Mouse (Mus musculus) embryonic facial prominence, embryonic 15.5 days (tissue): Measurements from ENCODE around the gene Syne1. TPM values are rescaled to one million over a fixed set of nuclear protein-coding genes. Genes with fewer than 3 reads are reported as not detected.
"Not testable (repeated sequence)": the region's sequence is repeated elsewhere in the genome, so short reads cannot be mapped to it uniquely, and the experiment has no call there.

Experiments
- ATAC-seq: fragments of 200-750 bp; cut with Nextera tagmentation; 2 replicates; pipeline ENCODE4 v1.8.0; 2017; ENCODE audit warnings: low read depth, moderate TSS enrichment; ENCODE audit not compliant: insufficient number of reproducible peaks, low FRiP score, low TSS enrichment
- H3K27ac ChIP-seq: fragments of 300-500 bp; sonication (generic); replicated peaks from 2 replicates; pipeline ENCODE4 v1.5.1; 2015; ENCODE audit warnings: mild to moderate bottlenecking, inconsistent platforms
- H3K27me3 ChIP-seq: fragments of 300-500 bp; sonication (generic); 2 replicates; pipeline ENCODE4 v1.6.1; 2015; ENCODE audit warnings: inconsistent platforms
- H3K36me3 ChIP-seq: fragments of 300-500 bp; sonication (generic); 2 replicates; pipeline ENCODE4 v1.6.1; 2015; ENCODE audit warnings: mild to moderate bottlenecking, inconsistent platforms
- H3K4me1 ChIP-seq: fragments of 300-500 bp; sonication (generic); 2 replicates; pipeline ENCODE4 v1.6.1; 2015; ENCODE audit warnings: inconsistent platforms
- H3K4me2 ChIP-seq: fragments of 300-500 bp; sonication (generic); replicated peaks from 2 replicates; pipeline ENCODE4 v1.6.1; 2015; ENCODE audit warnings: mild to moderate bottlenecking, inconsistent platforms
- H3K4me3 ChIP-seq: fragments of 300-500 bp; sonication (generic); replicated peaks from 2 replicates; pipeline ENCODE4 v1.5.1; 2015; ENCODE audit warnings: mild to moderate bottlenecking, inconsistent platforms
- H3K9ac ChIP-seq: fragments of 300-500 bp; sonication (generic); 2 replicates; pipeline ENCODE4 v1.6.1; 2015; ENCODE audit warnings: inconsistent platforms
- H3K9me3 ChIP-seq: fragments of 300-500 bp; sonication (generic); replicated peaks from 2 replicates; pipeline ENCODE4 v1.6.1; 2016; ENCODE audit warnings: inconsistent platforms
- WGBS: fragments of 180-500 bp; shearing (Covaris S2); methylation state at CpG from one replicate; pipeline ENCODE4 v1.1.7; 2015; 5-methylcytosine and 5-hydroxymethylcytosine counted together
- polyA plus RNA-seq: library from polyadenylated mRNA; unstranded; fragments of >200 nt; fragmentation: Nextera tagmentation; extraction: Ambion mirVana; gene quantifications from 2 replicates; pipeline ENCODE4 v1.2.1, GENCODE M21; 2015

Gene Syne1
- polyA plus RNA-seq, 1 experiment from 2014 or later: 8.0 TPM

- no peaks in the 10 kb centered on the region for H3K9me3 ChIP-seq
- no peaks in the 10 kb centered on the region for H3K27me3 ChIP-seq
- ATAC-seq: no peak
- H3K4me3 ChIP-seq: no peak overlapping the region
- 41% methylated on average over 1 of the region's 1 CpGs for WGBS
- no peaks in the 10 kb centered on the region for H3K4me1 ChIP-seq
- no peak overlapping the region for H3K27ac ChIP-seq
- no peak overlapping the region for H3K4me2 ChIP-seq
- H3K9ac ChIP-seq: no peak overlapping the region
- H3K36me3 ChIP-seq: no peaks in the 10 kb centered on the region
Observed at GRCm38 (mm10) chr10:5520695-5521094, 30.6 kb downstream of the Syne1 start.

GRCm38 (mm10) chr10:5515330-5515729 lies 36.0 kb downstream of the Syne1 start:
- H3K36me3 ChIP-seq: no peaks in the 10 kb centered on the region
- H3K4me2 ChIP-seq: no peak overlapping the region
- H3K9ac ChIP-seq: no peak overlapping the region
- WGBS: 8% methylated on average over 3 of the region's 3 CpGs
- no peaks in the 10 kb centered on the region for H3K9me3 ChIP-seq
- H3K4me1 ChIP-seq: no peaks in the 10 kb centered on the region
- H3K4me3 ChIP-seq: no peak overlapping the region
- no peak for ATAC-seq
- H3K27ac ChIP-seq: no peak overlapping the region
- no peaks in the 10 kb centered on the region for H3K27me3 ChIP-seq

GRCm38 (mm10) chr10:5514134-5514533 lies 37.1 kb downstream of the Syne1 start:
- H3K4me1 ChIP-seq: no peaks in the 10 kb centered on the region
- H3K9me3 ChIP-seq: no peaks in the 10 kb centered on the region
- no peak overlapping the region for H3K4me2 ChIP-seq
- no peak for ATAC-seq
- WGBS: 88% methylated on average over 8 of the region's 8 CpGs
- H3K27ac ChIP-seq: no peak overlapping the region
- H3K9ac ChIP-seq: no peak overlapping the region
- H3K4me3 ChIP-seq: no peak overlapping the region
- no peaks in the 10 kb centered on the region for H3K36me3 ChIP-seq
- H3K27me3 ChIP-seq: no peaks in the 10 kb centered on the region

GRCm38 (mm10) chr10:5512285-5512684 lies 39.0 kb downstream of the Syne1 start:
- Histone ChIP-seq H3K4me3 (no peak overlapping the region), H3K27me3 (no peaks in the 10 kb centered on the region), H3K27ac (no peak overlapping the region), H3K9me3 (no peaks in the 10 kb centered on the region), H3K36me3 (no peaks in the 10 kb centered on the region), H3K4me2 (no peak overlapping the region), H3K4me1 (no peaks in the 10 kb centered on the region), H3K9ac (no peak overlapping the region)
- no peak for ATAC-seq

GRCm38 (mm10) chr10:5511403-5511802 lies 39.9 kb downstream of the Syne1 start:
- no peak overlapping the region for H3K4me2 ChIP-seq
- no peaks in the 10 kb centered on the region for H3K27me3 ChIP-seq
- H3K9me3 ChIP-seq: no peaks in the 10 kb centered on the region
- H3K36me3 ChIP-seq: no peaks in the 10 kb centered on the region
- no peak for ATAC-seq
- no peak overlapping the region for H3K27ac ChIP-seq
- H3K4me1 ChIP-seq: no peaks in the 10 kb centered on the region
- no peak overlapping the region for H3K4me3 ChIP-seq
- WGBS: 68% methylated on average over 3 of the region's 3 CpGs
- H3K9ac ChIP-seq: no peak overlapping the region

- H3K27ac ChIP-seq: no peak overlapping the region
- no peaks in the 10 kb centered on the region for H3K36me3 ChIP-seq
- H3K4me2 ChIP-seq: no peak overlapping the region
- no peaks in the 10 kb centered on the region for H3K4me1 ChIP-seq
- 74% methylated on average over 2 of the region's 2 CpGs for WGBS
- H3K9me3 ChIP-seq: no peaks in the 10 kb centered on the region
- H3K27me3 ChIP-seq: no peaks in the 10 kb centered on the region
- no peak overlapping the region for H3K9ac ChIP-seq
- no peak for ATAC-seq
- H3K4me3 ChIP-seq: no peak overlapping the region
Observed at GRCm38 (mm10) chr10:5507478-5507877, 43.8 kb downstream of the Syne1 start.

- 54% methylated on average over 3 of the region's 3 CpGs for WGBS
- Histone ChIP-seq H3K4me1 (no peaks in the 10 kb centered on the region), H3K9me3 (no peaks in the 10 kb centered on the region), H3K36me3 (no peaks in the 10 kb centered on the region), H3K27me3 (no peaks in the 10 kb centered on the region), H3K4me2 (no peak overlapping the region), H3K9ac (no peak overlapping the region), H3K4me3 (no peak overlapping the region), H3K27ac (no peak overlapping the region)
- ATAC-seq: no peak
Observed at GRCm38 (mm10) chr10:5504761-5505160, 46.5 kb downstream of the Syne1 start.

- no peak overlapping the region for H3K4me3 ChIP-seq
- H3K9me3 ChIP-seq: no peaks in the 10 kb centered on the region
- H3K27me3 ChIP-seq: no peaks in the 10 kb centered on the region
- no peak for ATAC-seq
- H3K9ac ChIP-seq: no peak overlapping the region
- H3K27ac ChIP-seq: no peak overlapping the region
- no peak overlapping the region for H3K4me2 ChIP-seq
- WGBS: 79% methylated on average over 3 of the region's 3 CpGs
- H3K4me1 ChIP-seq: no peaks in the 10 kb centered on the region
- H3K36me3 ChIP-seq: no peaks in the 10 kb centered on the region
Observed at GRCm38 (mm10) chr10:5503909-5504308, 47.4 kb downstream of the Syne1 start.

- H3K9ac ChIP-seq, H3K36me3 ChIP-seq, H3K4me1 ChIP-seq, H3K4me3 ChIP-seq, H3K9me3 ChIP-seq, H3K4me2 ChIP-seq, H3K27me3 ChIP-seq, H3K27ac ChIP-seq, ATAC-seq: not testable (repeated sequence)
- WGBS: 79% methylated on average over 6 of the region's 6 CpGs
Observed at GRCm38 (mm10) chr10:5499684-5500369, 51.5 kb downstream of the Syne1 start.

- Histone ChIP-seq H3K4me3 (no peak overlapping the region), H3K36me3 (no peaks in the 10 kb centered on the region), H3K27me3 (no peaks in the 10 kb centered on the region), H3K27ac (no peak overlapping the region), H3K9me3 (no peaks in the 10 kb centered on the region), H3K9ac (no peak overlapping the region), H3K4me2 (no peak overlapping the region), H3K4me1 (no peaks in the 10 kb centered on the region)
- no peak for ATAC-seq
- WGBS: 76% methylated on average over 2 of the region's 2 CpGs
Observed at GRCm38 (mm10) chr10:5497859-5498258, 53.4 kb downstream of the Syne1 start.

GRCm38 (mm10) chr10:5491050-5491449 lies 60.2 kb downstream of the Syne1 start:
- WGBS: 87% methylated on average over 9 of the region's 9 CpGs
- Histone ChIP-seq H3K27ac (no peak overlapping the region), H3K27me3 (no peaks in the 10 kb centered on the region), H3K36me3 (no peaks in the 10 kb centered on the region), H3K9ac (no peak overlapping the region), H3K9me3 (no peaks in the 10 kb centered on the region), H3K4me1 (no peaks in the 10 kb centered on the region), H3K4me2 (no peak overlapping the region), H3K4me3 (no peak overlapping the region)
- ATAC-seq: no peak

GRCm38 (mm10) chr10:5490029-5490428 lies 61.3 kb downstream of the Syne1 start:
- H3K27ac ChIP-seq: no peak overlapping the region
- no peaks in the 10 kb centered on the region for H3K4me1 ChIP-seq
- H3K4me3 ChIP-seq: no peak overlapping the region
- 61% methylated on average over 6 of the region's 6 CpGs for WGBS
- no peaks in the 10 kb centered on the region for H3K27me3 ChIP-seq
- H3K4me2 ChIP-seq: no peak overlapping the region
- no peaks in the 10 kb centered on the region for H3K36me3 ChIP-seq
- ATAC-seq: no peak
- no peak overlapping the region for H3K9ac ChIP-seq
- no peaks in the 10 kb centered on the region for H3K9me3 ChIP-seq
